ENCODE assay signal across 14 mouse cellular contexts in the genomic region with DNA sequence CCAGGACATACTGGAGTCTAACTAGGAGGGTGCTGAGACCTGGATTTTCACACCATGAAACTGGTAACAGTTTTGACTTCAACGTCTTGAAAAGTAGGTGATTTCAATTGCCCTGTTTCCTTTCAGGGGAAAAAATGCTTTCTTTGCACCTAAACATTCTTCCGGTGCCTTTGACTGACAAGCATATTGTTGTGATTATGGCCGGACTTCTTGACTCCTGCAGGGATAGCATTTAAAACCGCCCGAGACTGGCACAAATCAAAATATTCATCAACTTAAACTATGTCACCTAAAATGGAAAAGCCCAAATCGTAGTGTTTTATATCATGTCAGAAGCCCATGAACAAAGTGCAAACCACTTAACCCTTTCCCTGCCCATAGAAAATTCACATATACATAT.
"Had no signal": no experiment of that assay in that cellular context is flagged by ENCODE, and none has a peak within 500 bp of the region (broad histone marks: within the 10 kb centered on the region; RNA-seq: fewer than 3 reads in every experiment).

No protein-coding gene starts in this region.

- H3K9ac ChIP-seq: kidney, embryonic 15.5 days; liver, embryonic 15.5 days; midbrain, embryonic 13.5 days; neural tube, embryonic 15.5 days had no signal

- H3K4me3 ChIP-seq: kidney, embryonic 15.5 days; layer of hippocampus, adult 2 months; liver, embryonic 15.5 days; midbrain, embryonic 13.5 days; neural tube, embryonic 15.5 days had no signal

- H3K27me3 ChIP-seq: kidney, embryonic 15.5 days; liver, embryonic 15.5 days; midbrain, embryonic 13.5 days; neural tube, embryonic 15.5 days had no signal

- DNase-seq: kidney, adult 2 months; kidney, postnatal 36 days; lung, adult 2 months; right cerebral cortex, adult 18-20 months; right cerebral cortex, postnatal 25 days; thymus, adult 18-20 months; thymus, postnatal 14 days had no signal

- ATAC-seq: intestine, embryonic 16.5 days; midbrain, embryonic 13.5 days had no signal

- H3K27ac ChIP-seq: kidney, embryonic 15.5 days; layer of hippocampus, adult 2 months; liver, embryonic 15.5 days; midbrain, embryonic 13.5 days; neural tube, embryonic 15.5 days had no signal

- H3K36me3 ChIP-seq: kidney, embryonic 15.5 days; liver, embryonic 15.5 days; midbrain, embryonic 13.5 days; neural tube, embryonic 15.5 days had no signal

- H3K9me3 ChIP-seq: kidney, embryonic 15.5 days; liver, embryonic 15.5 days; midbrain, embryonic 13.5 days; neural tube, embryonic 15.5 days had no signal

- H3K4me1 ChIP-seq: kidney, embryonic 15.5 days; liver, embryonic 15.5 days; midbrain, embryonic 13.5 days; neural tube, embryonic 15.5 days had no signal

- H3K4me2 ChIP-seq: kidney, embryonic 15.5 days; liver, embryonic 11.5 days; liver, embryonic 15.5 days; midbrain, embryonic 13.5 days; neural tube, embryonic 15.5 days had no signal
